Comparison of ENCODE assay signal across 10 mouse cellular contexts in the genomic region with DNA sequence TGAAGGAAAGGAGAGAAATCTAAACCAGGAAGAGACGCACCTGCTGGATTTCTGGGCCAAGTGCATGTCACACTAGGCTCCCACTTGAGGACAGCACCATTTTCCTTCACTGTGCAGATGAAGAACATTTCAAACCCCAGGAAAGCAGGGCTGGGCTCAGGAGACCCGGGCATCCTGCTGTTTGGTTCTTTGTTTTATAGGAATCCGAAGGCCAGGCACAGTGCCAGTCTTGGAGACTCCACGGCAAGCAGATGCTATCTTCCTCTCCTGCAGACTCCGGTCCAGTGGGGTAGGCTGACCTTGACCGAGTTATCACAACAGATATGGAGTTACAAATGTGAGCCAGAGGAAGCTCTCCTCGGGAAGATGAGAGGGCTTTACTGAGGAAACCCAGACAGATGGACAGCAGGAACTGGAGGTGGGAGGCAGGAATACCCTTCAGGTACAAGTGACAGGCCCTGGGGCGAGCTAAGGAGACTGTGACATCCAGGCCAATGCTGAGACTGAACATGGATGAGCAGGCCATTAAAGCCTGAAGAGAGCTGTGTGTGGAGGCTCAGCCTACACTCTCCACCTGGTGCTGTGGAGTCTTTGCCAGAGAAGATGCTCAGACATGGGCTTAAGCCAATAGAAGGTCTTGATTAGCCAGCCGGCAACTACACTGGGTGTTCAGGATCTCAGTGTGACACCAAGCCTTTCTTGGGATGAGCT.
DNase-seq lines count a peak whose midpoint lies in the region; ATAC-seq and TF ChIP-seq lines count a peak whose summit lies in the region.
"Had no signal": no experiment of that assay in that cellular context is flagged by ENCODE, and none has a peak within 500 bp of the region (broad histone marks: within the 10 kb centered on the region; RNA-seq: fewer than 3 reads in every experiment).

No protein-coding gene starts in this region.

- no peak overlapping the region for H3K4me2 ChIP-seq in heart, embryonic 12.5 days
- no peak overlapping the region for H3K4me2 ChIP-seq in kidney, embryonic 16.5 days (replicated peaks; ENCODE audit: low read depth, low read length)

- no peak overlapping the region for H3K9ac ChIP-seq in heart, embryonic 12.5 days
- no peak overlapping the region for H3K9ac ChIP-seq in kidney, embryonic 16.5 days (replicated peaks; ENCODE audit: low read length)

- H3K4me3 ChIP-seq in heart, embryonic 12.5 days = no peak overlapping the region
- no peak overlapping the region for H3K4me3 ChIP-seq in midbrain, embryonic 10.5 days
- no peak overlapping the region for H3K4me3 ChIP-seq in gastrocnemius, adult 2 months
- H3K4me3 ChIP-seq in kidney, embryonic 16.5 days (ENCODE audit: low read length) = no peak overlapping the region
- H3K4me3 ChIP-seq: left cerebral cortex, adult 2 months; megakaryocyte, embryonic 14.5 days had no signal

- ATAC-seq in heart, embryonic 12.5 days (ENCODE audit: insufficient number of reproducible peaks, low FRiP score) = no peak
- no peak for ATAC-seq in kidney, embryonic 16.5 days (ENCODE audit: low FRiP score, low TSS enrichment)

- no peak for TF ChIP-seq CTCF in gastrocnemius, adult 2 months (IDR thresholded peaks at IDR 0.05)

- no peaks in the 10 kb centered on the region for H3K36me3 ChIP-seq in heart, embryonic 12.5 days
- H3K36me3 ChIP-seq in midbrain, embryonic 10.5 days = no peaks in the 10 kb centered on the region
- no peaks in the 10 kb centered on the region for H3K36me3 ChIP-seq in kidney, embryonic 16.5 days (ENCODE audit: insufficient read depth, low read length)

- no peak overlapping the region for H3K27ac ChIP-seq in heart, embryonic 12.5 days (ENCODE audit: poor library complexity, severe bottlenecking)
- peak overlapping the region; percentile 38; the same call in 1 of the 2 replicates for H3K27ac ChIP-seq in midbrain, embryonic 10.5 days (replicated peaks)
- H3K27ac ChIP-seq in gastrocnemius, adult 2 months = no peak overlapping the region
- no peak overlapping the region for H3K27ac ChIP-seq in kidney, embryonic 16.5 days (ENCODE audit: low read length)
- H3K27ac ChIP-seq: left cerebral cortex, adult 2 months had no signal

- H3K27me3 ChIP-seq in heart, embryonic 12.5 days (replicated peaks) = no peaks in the 10 kb centered on the region
- H3K27me3 ChIP-seq in midbrain, embryonic 10.5 days (ENCODE audit: low read depth, poor library complexity, severe bottlenecking) = peaks cover 6% of the 10 kb centered on the region; the same call in 1 of the 2 replicates
- H3K27me3 ChIP-seq in kidney, embryonic 16.5 days (ENCODE audit: insufficient read depth, low read length) = no peaks in the 10 kb centered on the region

- peak; percentile 68 for DNase-seq in heart, adult 11 months
- DNase-seq in Muller cell, postnatal 12 days (ENCODE audit: inconsistent ontology term) = peak; percentile 25
- DNase-seq in cerebellum, postnatal 14 days = peak; percentile 83 to 85
- no peak for DNase-seq in midbrain, embryonic 10.5 days (ENCODE audit: low spot score)
- no peak for DNase-seq in gastrocnemius, adult 2 months
- no peak for DNase-seq in thymus, postnatal 25 days

- peaks cover 46% of the 10 kb centered on the region for H3K4me1 ChIP-seq in heart, embryonic 12.5 days (replicated peaks)
- peaks cover 47% of the 10 kb centered on the region for H3K4me1 ChIP-seq in midbrain, embryonic 10.5 days
- peaks cover 27% of the 10 kb centered on the region for H3K4me1 ChIP-seq in kidney, embryonic 16.5 days (ENCODE audit: insufficient read depth, low read length)

- WGBS in heart, embryonic 12.5 days = 43% methylated on average over 9 of the region's 9 CpGs
- 77% methylated on average over 9 of the region's 9 CpGs for WGBS in midbrain, embryonic 10.5 days
- 43% methylated on average over 9 of the region's 9 CpGs for WGBS in kidney, embryonic 16.5 days

- H3K9me3 ChIP-seq in heart, embryonic 12.5 days (replicated peaks) = no peaks in the 10 kb centered on the region
- H3K9me3 ChIP-seq in midbrain, embryonic 10.5 days (replicated peaks) = no peaks in the 10 kb centered on the region
- H3K9me3 ChIP-seq in kidney, embryonic 16.5 days (ENCODE audit: low read length) = no peaks in the 10 kb centered on the region

- intact Hi-C loops in gastrocnemius, adult 2 months (cut with DNase I) = loop anchor here (10.0 kb wide), 1 partner anchor 87 kb away; no protein-coding TSS in a partner anchor

Comparison
In these comparisons a context has a peak if more than half of its experiments do, and no peak if none do; other contexts are left out.
1. DNase-seq: peak in heart, adult 11 months (single experiment), Muller cell, postnatal 12 days (single experiment) and cerebellum, postnatal 14 days (2 of 2); none in midbrain, embryonic 10.5 days (single experiment), gastrocnemius, adult 2 months (single experiment) and thymus, postnatal 25 days (single experiment).